Mouse (Mus musculus): ENCODE measurements around the gene Ints14. TPM values are rescaled to one million over a fixed set of nuclear protein-coding genes. Genes with fewer than 3 reads are reported as not detected.

Gene Ints14
- total RNA-seq, 2 experiments from 2014 or later: 27.8 to 29.8 TPM

Other genes starting within 250 kb of the Ints14 start
- gene Rab11a, start 223.1 kb upstream of the Ints14 start, total RNA-seq (2014; fragmentation: Nextera tagmentation): 105 and 130 TPM in 2 replicates
- gene Rab11a, start 223.1 kb upstream of the Ints14 start, total RNA-seq (2017): 92.5 and 116 TPM in 2 replicates
- 39.8 and 61.0 TPM in 2 replicates for gene Dennd4a, start 149.6 kb upstream of the Ints14 start, total RNA-seq (2014; fragmentation: Nextera tagmentation)
- 27.5 and 28.0 TPM in 2 replicates for gene Dennd4a, start 149.6 kb upstream of the Ints14 start, total RNA-seq (2017)
- not detected in 2 replicates for gene Slc24a1, start 9.3 kb upstream of the Ints14 start, total RNA-seq (2014; fragmentation: Nextera tagmentation)
- not detected in 2 replicates for gene Slc24a1, start 9.3 kb upstream of the Ints14 start, total RNA-seq (2017)
- 26.9 and 30.3 TPM in 2 replicates for gene Hacd3, start 60.8 kb downstream of the Ints14 start, total RNA-seq (2014; fragmentation: Nextera tagmentation)
- gene Hacd3, start 60.8 kb downstream of the Ints14 start, total RNA-seq (2017): 43.8 and 60.3 TPM in 2 replicates
- gene Dpp8, start 71.5 kb downstream of the Ints14 start, total RNA-seq (2014; fragmentation: Nextera tagmentation): 78.6 and 82.8 TPM in 2 replicates
- 86.4 and 93.8 TPM in 2 replicates for gene Dpp8, start 71.5 kb downstream of the Ints14 start, total RNA-seq (2017)
- gene Igdcc4, start 140.6 kb downstream of the Ints14 start, total RNA-seq (2014; fragmentation: Nextera tagmentation): 0.38 TPM in 1 of 2 replicates, not detected in the other
- gene Igdcc4, start 140.6 kb downstream of the Ints14 start, total RNA-seq (2017): 0.15 and 0.17 TPM in 2 replicates
- not detected in 2 replicates for gene Igdcc3, start 180.3 kb downstream of the Ints14 start, total RNA-seq (2014; fragmentation: Nextera tagmentation)
- gene Igdcc3, start 180.3 kb downstream of the Ints14 start, total RNA-seq (2017): not detected in 2 replicates
- gene Parp16, start 234.4 kb downstream of the Ints14 start, total RNA-seq (2014; fragmentation: Nextera tagmentation): 2.1 and 8.0 TPM in 2 replicates
- gene Parp16, start 234.4 kb downstream of the Ints14 start, total RNA-seq (2017): 1.4 and 2.2 TPM in 2 replicates

Measured in granulocyte monocyte progenitor cell, adult 5-6 weeks (primary cell).